Mouse (Mus musculus): ENCODE measurements at regions not wholly inside any gene's neighbourhood (a gene's known extent, or its start where the extent isn't known, plus 50 kb on each side); places are given as distances from the start of the nearest gene placed in this dataset.
"Not testable (repeated sequence)": the region's sequence is repeated elsewhere in the genome, so short reads cannot be mapped to it uniquely, and the experiment has no call there.

DNA sequence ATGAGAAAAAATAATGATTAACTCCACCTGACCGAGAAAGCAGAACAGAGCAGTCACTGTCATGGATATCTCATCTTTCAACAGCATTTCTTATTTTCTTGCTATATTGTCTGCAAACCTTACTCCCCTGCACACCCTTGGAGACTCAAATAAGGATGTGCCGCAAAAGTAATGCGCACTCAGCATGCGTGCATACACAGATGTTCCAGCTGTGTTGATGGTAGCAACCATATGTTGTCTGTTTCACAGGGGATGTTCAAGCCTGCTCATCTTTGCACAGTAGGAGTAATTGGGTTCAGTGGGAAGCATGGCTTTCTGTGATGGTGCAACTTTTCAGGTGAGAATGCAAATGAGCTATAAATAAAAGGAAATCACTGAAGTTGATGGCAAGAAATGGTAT is 1182.9 kb upstream of the Manea start:
- DNase-seq (ENCODE audit: low read depth, low spot score), result no peak

DNA sequence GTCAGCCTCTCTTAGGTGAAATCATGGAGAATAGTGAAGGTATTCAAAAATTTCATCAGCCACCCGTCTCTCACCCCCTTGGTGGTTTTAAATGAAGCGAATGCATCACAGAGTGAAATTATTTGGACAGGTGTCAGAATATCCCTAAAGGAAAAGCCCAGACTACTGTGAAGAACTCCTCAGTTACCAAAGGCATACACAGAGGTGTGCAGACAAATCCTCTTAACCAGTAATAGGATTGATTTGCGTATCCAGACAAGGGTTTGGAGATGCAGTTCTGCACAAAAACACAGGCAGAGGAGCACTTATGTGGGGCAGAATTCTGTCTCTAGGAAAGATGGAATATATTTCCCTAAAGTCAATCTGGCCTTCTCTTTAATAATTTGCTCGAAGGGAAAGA is 1173.6 kb upstream of the Manea start:
- DNase-seq (ENCODE audit: low read depth, low spot score), result no peak

DNA sequence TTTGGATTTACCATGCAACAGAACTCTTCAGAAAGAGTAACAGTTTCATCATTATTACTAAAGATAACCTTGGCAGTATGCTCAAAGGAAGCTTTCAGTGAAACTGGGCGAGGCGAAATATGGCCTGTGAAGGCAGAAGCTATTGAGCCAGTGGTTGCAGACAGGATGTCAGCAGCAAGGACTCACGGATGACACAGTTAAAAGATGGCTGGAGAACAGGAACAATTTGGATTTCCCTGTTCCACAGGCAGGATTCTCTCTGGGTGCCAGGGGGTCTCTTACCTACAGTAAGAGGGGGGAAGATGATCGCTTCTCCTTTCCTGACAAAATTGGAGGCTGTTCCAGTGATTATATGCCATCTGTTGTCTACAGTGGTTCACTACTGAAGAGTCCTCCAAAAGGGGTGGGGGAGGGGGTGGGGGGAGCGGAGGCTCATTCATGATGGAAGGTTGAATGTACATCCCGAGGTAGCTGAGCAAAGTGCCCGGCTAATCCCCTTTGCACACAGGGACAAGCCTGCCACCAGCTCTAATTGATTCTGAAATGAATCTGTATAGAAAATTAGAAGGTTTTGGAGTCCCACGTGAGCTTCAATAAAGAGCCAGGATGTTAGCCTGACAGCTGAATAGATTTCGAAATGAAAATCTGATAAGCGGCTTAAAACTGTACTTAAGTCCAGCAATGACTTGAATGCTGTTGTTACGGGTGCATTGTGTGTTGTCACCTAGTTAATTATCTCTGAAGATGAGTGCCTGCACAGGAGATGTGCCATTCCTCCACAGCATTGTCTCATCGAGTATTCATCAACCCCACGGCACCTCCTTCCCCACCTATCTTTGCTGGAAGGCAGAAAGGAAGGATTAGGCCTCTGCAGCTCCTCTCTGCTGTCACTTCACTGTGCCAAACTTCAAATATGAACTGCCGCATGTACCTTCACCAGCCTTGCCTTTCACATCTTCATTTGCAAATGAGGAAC is 1158.4 kb upstream of the Manea start:
- no peak for DNase-seq (ENCODE audit: low read depth, low spot score)

DNA sequence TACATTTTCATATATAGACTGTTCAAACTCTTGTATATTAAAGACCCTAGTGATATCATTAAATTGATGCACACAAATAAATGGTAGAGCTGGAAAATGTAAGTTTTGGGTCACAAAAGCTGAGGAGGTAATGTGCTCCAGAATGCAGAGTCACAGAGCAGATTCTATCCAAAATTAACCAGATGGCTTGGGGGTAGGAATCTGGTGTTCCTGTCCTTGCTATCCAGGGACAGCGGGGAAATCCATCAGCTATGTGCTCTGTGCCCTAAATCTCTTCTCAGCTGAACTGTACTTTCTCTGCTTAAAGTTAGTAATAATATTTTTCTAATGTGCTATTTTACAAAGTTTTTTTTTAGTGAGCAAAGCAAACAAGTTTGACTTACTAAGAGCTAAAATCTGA is 1151.2 kb upstream of the Manea start:
- DNase-seq (ENCODE audit: low read depth, low spot score), result no peak

DNA sequence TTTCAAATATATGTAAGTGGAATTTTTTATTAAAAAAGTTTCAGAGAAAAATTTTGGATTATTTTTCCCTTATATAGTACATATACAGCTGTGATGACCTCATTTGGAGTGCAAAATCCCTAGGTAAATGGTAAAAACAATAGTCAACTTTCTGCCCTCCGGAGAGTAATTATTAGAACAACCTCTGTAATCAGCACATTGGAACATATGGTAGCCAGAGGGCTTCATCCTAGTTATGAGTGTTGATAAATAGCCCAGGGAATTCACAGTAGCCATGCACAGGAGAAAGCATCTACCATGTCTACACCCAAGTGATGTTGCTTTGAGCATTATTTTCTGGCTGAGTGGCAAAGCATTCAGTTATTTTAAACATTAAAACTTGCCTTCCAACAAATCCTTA is 1150.6 kb upstream of the Manea start:
- no peak for DNase-seq (ENCODE audit: low read depth, low spot score)

DNA sequence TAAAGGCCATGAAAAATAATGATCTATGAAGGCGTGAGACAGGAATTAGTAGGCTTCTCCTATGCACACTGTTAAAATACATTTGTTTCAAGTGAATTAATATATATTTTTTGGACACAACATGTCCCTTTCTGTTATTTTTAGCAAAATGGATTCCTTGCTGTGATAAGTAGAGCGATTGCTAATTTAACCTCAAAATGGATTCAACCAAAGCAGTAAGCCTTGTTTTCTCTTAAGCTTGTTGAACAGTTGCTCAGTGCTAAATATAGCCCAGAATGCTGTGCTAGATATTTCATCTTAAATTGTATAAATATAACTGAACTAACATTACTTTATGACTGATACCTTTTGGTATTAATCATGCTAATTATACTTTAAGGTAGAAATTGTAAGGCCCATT is 1144.6 kb upstream of the Manea start:
- no peak for DNase-seq (ENCODE audit: low read depth, low spot score)

DNA sequence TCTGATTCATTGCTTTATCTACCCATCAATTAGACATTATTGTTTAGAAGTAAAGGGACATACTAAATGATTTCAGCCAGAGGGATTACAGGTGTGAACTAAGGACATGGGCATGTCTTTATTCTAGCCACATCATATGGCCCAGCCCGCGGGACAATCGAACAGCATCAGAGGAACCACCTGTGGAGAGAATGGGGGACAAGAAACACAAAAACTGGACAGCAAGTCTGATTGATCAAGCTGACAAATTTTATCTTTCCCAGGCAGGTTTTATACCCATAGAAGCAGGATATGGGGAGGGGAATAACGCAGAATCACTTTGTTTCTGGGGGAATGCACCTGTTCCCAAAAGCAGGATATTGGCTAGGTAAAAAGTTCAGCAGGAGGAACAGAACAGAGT is 1103.2 kb upstream of the Manea start:
- peak; percentile 3 for DNase-seq (ENCODE audit: low read depth, low spot score)

DNA sequence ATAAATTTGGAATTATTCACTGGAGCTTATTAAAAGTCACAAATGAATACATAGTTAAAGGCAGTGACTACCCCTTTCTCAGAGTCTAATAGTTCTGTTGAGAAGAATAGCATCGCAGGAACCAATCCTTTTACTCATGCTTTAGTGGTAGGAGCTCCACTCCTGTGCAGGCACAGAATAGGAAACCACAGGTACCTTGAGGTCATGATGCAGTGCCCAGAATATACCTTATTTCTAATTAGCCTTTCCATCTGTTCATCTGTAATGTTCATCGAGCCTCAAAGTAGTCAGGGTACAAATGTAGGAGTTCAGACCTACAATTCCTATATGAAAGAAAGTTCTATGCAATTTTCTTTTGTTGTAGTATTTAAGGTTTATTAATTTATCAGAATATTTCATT is 1099.6 kb upstream of the Manea start:
- no peak for DNase-seq (ENCODE audit: low read depth, low spot score)

DNA sequence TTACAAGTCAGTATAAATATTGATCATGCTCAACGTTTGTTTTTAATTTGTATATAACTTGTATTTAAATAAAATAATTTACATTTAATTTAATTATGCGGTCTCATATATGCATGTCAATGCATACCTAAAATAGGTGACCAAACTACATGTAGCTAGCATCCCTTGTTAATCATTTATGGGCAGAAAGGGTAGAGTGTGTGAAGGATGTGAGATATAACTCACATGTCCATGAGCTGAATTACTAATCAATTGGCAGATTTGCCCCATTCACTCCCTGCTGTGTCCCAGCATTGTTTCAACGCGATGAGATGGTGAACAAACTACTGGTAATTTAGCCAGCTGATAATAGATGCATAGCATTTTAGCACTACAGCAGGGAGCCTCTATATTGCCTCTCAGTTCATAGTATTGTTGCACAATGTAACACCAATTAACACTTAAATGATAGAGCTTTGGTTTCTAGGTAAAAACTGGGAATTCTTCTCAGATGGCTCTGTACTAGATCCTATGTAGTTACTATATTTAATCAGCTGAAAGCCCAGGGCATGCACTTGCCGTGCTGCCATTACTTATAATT is 1082.6 kb upstream of the Manea start:
- DNase-seq (ENCODE audit: low read depth, low spot score), result no peak

DNA sequence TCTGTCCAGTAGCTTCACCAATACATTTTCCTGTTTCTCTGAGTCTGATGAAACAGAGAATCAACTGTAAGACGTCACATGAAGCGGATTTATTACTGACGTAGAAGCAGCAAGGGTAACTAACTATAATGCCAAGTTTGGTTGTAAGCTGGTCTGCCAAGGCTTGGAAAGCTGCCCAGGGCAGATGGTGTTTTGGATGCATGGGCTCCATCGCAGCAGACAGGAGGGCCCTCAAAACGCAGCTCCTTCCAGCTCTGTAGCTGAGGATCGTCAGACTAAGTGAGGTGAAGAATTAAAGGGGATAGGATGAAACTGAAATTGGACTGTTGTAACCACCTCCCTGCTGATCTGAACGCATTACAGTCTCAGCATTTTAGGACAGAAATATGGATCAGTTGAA is 1079.2 kb upstream of the Manea start:
- DNase-seq (ENCODE audit: low read depth, low spot score), result no peak

DNA sequence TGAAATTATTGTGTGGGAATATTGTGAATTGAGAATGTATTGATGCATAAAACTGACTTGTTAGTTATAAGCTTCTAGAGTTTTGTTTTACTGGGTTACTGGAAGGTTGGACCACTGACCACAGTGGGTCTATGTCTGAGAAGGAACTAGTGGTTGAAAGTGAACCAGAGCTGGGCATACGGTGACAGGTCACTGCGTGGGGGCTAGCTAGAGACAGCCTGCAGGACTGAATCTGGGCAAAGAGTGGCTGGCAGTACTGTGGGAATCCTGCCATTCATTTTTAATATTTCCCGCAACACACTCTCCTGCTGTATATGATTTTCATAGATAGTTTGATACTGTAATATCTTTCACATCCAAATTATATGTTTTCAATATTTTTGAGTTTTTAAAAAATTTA is 1077.2 kb upstream of the Manea start:
- DNase-seq (ENCODE audit: low read depth, low spot score), result no peak

DNA sequence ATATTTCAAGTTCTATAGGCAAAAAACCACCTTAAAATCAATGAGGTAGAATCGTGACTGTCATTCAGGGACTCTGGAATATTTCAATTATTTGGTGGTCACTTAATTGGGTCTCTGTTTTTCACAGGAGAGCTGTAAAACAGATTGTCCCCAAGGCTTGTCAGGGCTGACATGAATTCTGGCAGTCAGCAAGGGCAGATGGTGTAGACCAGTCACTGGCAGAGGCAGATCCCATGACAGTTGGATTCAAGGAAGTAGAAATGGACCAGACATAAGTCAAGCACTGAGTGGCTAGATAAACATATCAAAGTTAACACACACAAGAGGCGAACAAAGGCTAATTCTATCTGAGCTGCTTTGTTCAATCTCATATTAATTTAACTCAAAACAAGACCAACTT is 1071.8 kb upstream of the Manea start:
- no peak for DNase-seq (ENCODE audit: low read depth, low spot score)

DNA sequence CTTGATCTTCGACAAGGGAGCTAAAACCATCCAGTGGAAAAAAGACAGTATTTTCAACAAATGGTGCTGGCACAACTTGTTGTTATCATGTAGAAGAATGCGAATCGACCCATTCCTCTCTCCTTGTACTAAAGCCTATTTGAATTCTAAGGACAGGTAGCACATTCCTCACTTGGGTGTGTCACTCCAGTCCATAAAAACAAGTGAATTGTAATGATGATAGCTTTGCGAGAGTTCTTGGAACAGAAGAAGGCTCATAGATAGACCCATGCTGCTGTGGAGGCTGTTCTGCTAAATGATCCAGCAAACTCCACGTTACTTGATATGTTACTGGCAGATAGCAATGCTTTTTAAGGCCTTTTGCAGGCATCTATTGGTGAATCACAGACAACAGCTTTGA is 1038.2 kb upstream of the Manea start:
- DNase-seq (ENCODE audit: low read depth, low spot score), result not testable (repeated sequence)

DNA sequence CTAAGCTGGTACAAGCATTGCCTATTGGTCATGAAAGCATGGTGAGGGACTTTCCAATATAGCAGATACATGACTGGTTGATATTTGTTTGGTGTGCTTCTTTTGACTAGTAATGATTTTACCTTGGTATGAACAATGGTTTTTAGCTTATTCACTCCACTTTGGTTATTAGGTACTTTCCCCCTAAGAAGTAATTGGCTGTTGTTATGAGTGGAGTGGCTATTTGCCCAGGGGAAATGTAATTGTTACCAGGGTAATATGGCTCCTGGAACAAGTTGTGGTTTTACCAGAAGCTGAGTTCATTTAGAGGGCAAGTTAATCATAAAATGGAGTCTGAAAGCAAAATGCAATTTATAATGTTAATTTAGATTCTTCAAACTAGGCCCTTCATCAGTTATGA is 1000.2 kb upstream of the Manea start:
- no peak for DNase-seq (ENCODE audit: low read depth, low spot score)

DNA sequence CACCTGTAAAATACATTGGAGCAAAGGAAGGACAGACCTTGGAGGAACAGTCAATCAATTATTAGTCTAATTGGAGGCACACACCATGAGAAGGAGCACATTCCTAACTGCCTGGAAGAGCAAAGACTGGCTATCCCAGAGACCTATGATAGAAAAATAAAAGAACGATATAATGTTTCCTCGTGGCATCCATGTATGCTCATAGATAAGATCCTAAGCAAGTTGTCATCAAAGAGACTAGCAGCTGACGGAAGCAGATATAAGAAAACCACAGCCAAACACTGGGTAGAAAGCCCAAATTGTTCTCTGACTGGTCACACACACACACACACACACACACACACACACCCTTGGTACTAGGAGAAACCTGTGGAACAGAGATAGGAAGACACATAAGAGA is 986.6 kb upstream of the Manea start:
- no peak for DNase-seq (ENCODE audit: low read depth, low spot score)
